Mouse (Mus musculus) heart, embryonic 10.5 days (tissue): ENCODE data around the gene Vmn2r75. TPM values are rescaled to one million over a fixed set of nuclear protein-coding genes. Genes with fewer than 3 reads are reported as not detected.
"Not testable (repeated sequence)": the region's sequence is repeated elsewhere in the genome, so short reads cannot be mapped to it uniquely, and the experiment has no call there.

ENCODE experiments used
- DNase-seq: peaks from one replicate; pipeline ENCODE4 v3.0.0-alpha.2; 2017; ENCODE audit warnings: low spot score
- H3K27ac ChIP-seq: fragments of 300-500 bp; sonication (generic); 2 replicates; pipeline ENCODE4 v1.5.1; 2016; ENCODE audit warnings: mild to moderate bottlenecking
- H3K27me3 ChIP-seq: fragments of 300-500 bp; sonication (generic); 2 replicates; pipeline ENCODE4 v1.6.1; 2016; ENCODE audit warnings: mild to moderate bottlenecking; ENCODE audit not compliant: poor library complexity, insufficient read depth, severe bottlenecking
- H3K36me3 ChIP-seq: fragments of 300-500 bp; sonication (generic); 2 replicates; pipeline ENCODE4 v1.6.1; 2016; ENCODE audit warnings: mild to moderate bottlenecking, moderate library complexity
- H3K4me1 ChIP-seq: fragments of 300-500 bp; sonication (generic); 2 replicates; pipeline ENCODE4 v1.6.1; 2016; ENCODE audit warnings: mild to moderate bottlenecking
- H3K4me3 ChIP-seq: fragments of 300-500 bp; sonication (generic); 2 replicates; pipeline ENCODE4 v1.5.1; 2016; ENCODE audit warnings: mild to moderate bottlenecking, moderate library complexity
- H3K9me3 ChIP-seq: fragments of 300-500 bp; sonication (generic); 2 replicates; pipeline ENCODE4 v1.6.1; 2016; ENCODE audit warnings: mild to moderate bottlenecking, moderate library complexity
- WGBS: fragments of 180-500 bp; shearing (Covaris S2); methylation state at CpG from one replicate; pipeline ENCODE4 v1.1.7; 2016; 5-methylcytosine and 5-hydroxymethylcytosine counted together
- polyA plus RNA-seq: library from polyadenylated mRNA; unstranded; fragments of >200 nt; fragmentation: Nextera tagmentation; extraction: Ambion mirVana; gene quantifications from 2 replicates; pipeline ENCODE4 v1.2.1, GENCODE M21; 2016

Gene Vmn2r75
- not detected in 2 replicates for polyA plus RNA-seq

- WGBS = 62% methylated on average over 1 of the region's 1 CpGs
- not testable (repeated sequence) for H3K9me3 ChIP-seq
Observed at GRCm38 (mm10) chr7:86171678-86172077, at the start of gene Vmn2r75. Vmn2r75 (minus strand) TSS chr7:86171778.

GRCm38 (mm10) chr7:86211345-86211744 is 39.8 kb upstream of the Vmn2r75 start:
- Histone ChIP-seq H3K9me3 (no peaks in the 10 kb centered on the region), H3K4me3 (no peak overlapping the region), H3K27ac (no peak overlapping the region), H3K4me1 (no peaks in the 10 kb centered on the region), H3K27me3 (no peaks in the 10 kb centered on the region), H3K36me3 (no peaks in the 10 kb centered on the region)
- DNase-seq = no peak

More at GRCm38 (mm10) chr7:86171678-86172077, at the start of gene Vmn2r75:
- not testable (repeated sequence) for H3K27me3 ChIP-seq, H3K36me3 ChIP-seq, H3K27ac ChIP-seq, H3K4me3 ChIP-seq, DNase-seq, H3K4me1 ChIP-seq

Other genes starting within 250 kb of the Vmn2r75 start
- gene Vmn2r74, start 210.1 kb downstream of the Vmn2r75 start, polyA plus RNA-seq = not detected in 2 replicates
- gene Vmn2r76, start 74.5 kb upstream of the Vmn2r75 start, polyA plus RNA-seq = not detected in 2 replicates
- not detected in 2 replicates for gene Olfr310, start 105.4 kb upstream of the Vmn2r75 start, polyA plus RNA-seq
- gene Olfr309, start 141.9 kb upstream of the Vmn2r75 start, polyA plus RNA-seq = not detected in 2 replicates
- gene Olfr308, start 153.9 kb upstream of the Vmn2r75 start, polyA plus RNA-seq = not detected in 2 replicates
- not detected in 2 replicates for gene Olfr307, start 165.8 kb upstream of the Vmn2r75 start, polyA plus RNA-seq
- not detected in 2 replicates for gene Olfr305, start 195.2 kb upstream of the Vmn2r75 start, polyA plus RNA-seq
- gene Olfr304, start 214.9 kb upstream of the Vmn2r75 start, polyA plus RNA-seq = not detected in 2 replicates
- not detected in 2 replicates for gene Olfr303, start 226.0 kb upstream of the Vmn2r75 start, polyA plus RNA-seq
- gene Olfr301, start 232.1 kb upstream of the Vmn2r75 start, polyA plus RNA-seq = not detected in 2 replicates